Mouse (Mus musculus): ENCODE measurements at regions not wholly inside any gene's neighbourhood (a gene's known extent, or its start where the extent isn't known, plus 50 kb on each side); places are given as distances from the start of the nearest gene placed in this dataset.

- Histone ChIP-seq H3K4me2 (replicated peaks) (no peak overlapping the region), H3K4me1 (no peaks in the 10 kb centered on the region), H3K4me3 (replicated peaks) (no peak overlapping the region), H3K36me3 (no peaks in the 10 kb centered on the region), H3K9ac (no peak overlapping the region), H3K27ac (replicated peaks) (no peak overlapping the region), H3K9me3 (replicated peaks) (no peaks in the 10 kb centered on the region), H3K27me3 (no peaks in the 10 kb centered on the region)
- WGBS, result 76% methylated on average over 7 of the region's 7 CpGs
- ATAC-seq (ENCODE audit: insufficient number of reproducible peaks, low FRiP score, low TSS enrichment, low read depth), result no peak
Measured at GRCm38 (mm10) chr13:115171347-115172062, 69.7 kb upstream of the Itga1 start.

GRCm38 (mm10) chr13:115165981-115166380 lies 64.2 kb upstream of the Itga1 start:
- Histone ChIP-seq H3K27me3 (no peaks in the 10 kb centered on the region), H3K9me3 (replicated peaks) (no peaks in the 10 kb centered on the region), H3K27ac (replicated peaks) (no peak overlapping the region), H3K36me3 (no peaks in the 10 kb centered on the region), H3K4me1 (no peaks in the 10 kb centered on the region), H3K4me2 (replicated peaks) (no peak overlapping the region), H3K9ac (no peak overlapping the region), H3K4me3 (replicated peaks) (no peak overlapping the region)
- WGBS, result 72% methylated on average over 3 of the region's 3 CpGs
- ATAC-seq (ENCODE audit: insufficient number of reproducible peaks, low FRiP score, low TSS enrichment, low read depth), result no peak

GRCm38 (mm10) chr13:115162689-115163413 lies 61.1 kb upstream of the Itga1 start:
- Histone ChIP-seq H3K4me2 (replicated peaks) (no peak overlapping the region), H3K4me3 (replicated peaks) (no peak overlapping the region), H3K27me3 (no peaks in the 10 kb centered on the region), H3K9me3 (replicated peaks) (no peaks in the 10 kb centered on the region), H3K27ac (replicated peaks) (no peak overlapping the region), H3K4me1 (no peaks in the 10 kb centered on the region), H3K9ac (no peak overlapping the region), H3K36me3 (no peaks in the 10 kb centered on the region)
- no peak for ATAC-seq (ENCODE audit: insufficient number of reproducible peaks, low FRiP score, low TSS enrichment, low read depth)
- 84% methylated on average over 4 of the region's 4 CpGs for WGBS

- H3K9ac ChIP-seq, result no peak overlapping the region
- no peak overlapping the region for H3K4me2 ChIP-seq (replicated peaks)
- H3K27ac ChIP-seq (replicated peaks), result no peak overlapping the region
- no peaks in the 10 kb centered on the region for H3K9me3 ChIP-seq (replicated peaks)
- no peaks in the 10 kb centered on the region for H3K27me3 ChIP-seq
- H3K4me1 ChIP-seq, result no peaks in the 10 kb centered on the region
- no peak for ATAC-seq (ENCODE audit: insufficient number of reproducible peaks, low FRiP score, low TSS enrichment, low read depth)
- no peaks in the 10 kb centered on the region for H3K36me3 ChIP-seq
- H3K4me3 ChIP-seq (replicated peaks), result no peak overlapping the region
- WGBS, result 73% methylated on average over 4 of the region's 4 CpGs
Measured at GRCm38 (mm10) chr13:115159386-115159785, 57.6 kb upstream of the Itga1 start.
